Mouse (Mus musculus) liver, embryonic 14.5 days (tissue): ENCODE results near the gene Cyth3. TPM values are rescaled to one million over a fixed set of nuclear protein-coding genes. Genes with fewer than 3 reads are reported as not detected.

Experiments
- ATAC-seq: fragments of 200-750 bp; cut with Nextera tagmentation; 2 replicates; pipeline ENCODE4 v1.8.0; 2017; ENCODE audit warnings: moderate number of reproducible peaks, mild to moderate bottlenecking, moderate library complexity; ENCODE audit not compliant: insufficient read depth
- DNase-seq, 3 experiments: peaks; one replicate each; pipeline ENCODE4 v3.0.0-alpha.2; 2012 to 2013; ENCODE audit warnings: low read depth in 3 of 3, low spot score in 3 of 3
- H3K27ac ChIP-seq: fragments of 300-500 bp; sonication (generic); 2 replicates; pipeline ENCODE4 v1.5.1; 2014; ENCODE audit warnings: moderate library complexity, mild to moderate bottlenecking, control low read depth, inconsistent platforms
- H3K27me3 ChIP-seq: fragments of 300-500 bp; sonication (generic); 2 replicates; pipeline ENCODE4 v1.6.1; 2014; ENCODE audit warnings: mild to moderate bottlenecking, low read length, moderate library complexity; ENCODE audit not compliant: control insufficient read depth, insufficient read depth
- H3K36me3 ChIP-seq: fragments of 300-500 bp; sonication (generic); replicated peaks from 2 replicates; pipeline ENCODE4 v1.6.1; 2014; ENCODE audit warnings: low read depth; ENCODE audit not compliant: control insufficient read depth, insufficient read depth
- H3K4me1 ChIP-seq, 2 experiments: fragments of 200-500 bp in 1 of 2; fragments of 300-500 bp in 1 of 2; sonication (generic) in 1 of 2; replicated peaks; 2 replicates each; pipeline ENCODE4 v1.6.1; 2012 to 2014; ENCODE audit warnings: antibody characterized with exemption in 1 of 2, inconsistent platforms in 1 of 2, low read length in 1 of 2; ENCODE audit not compliant: control insufficient read depth in 2 of 2, insufficient read depth in 2 of 2
- H3K4me2 ChIP-seq: fragments of 300-500 bp; sonication (generic); 2 replicates; pipeline ENCODE4 v1.6.1; 2014; ENCODE audit warnings: low read depth, mild to moderate bottlenecking, control low read depth, moderate library complexity
- H3K4me3 ChIP-seq, 2 experiments: fragments of 200-500 bp in 1 of 2; fragments of 300-500 bp in 1 of 2; sonication (generic) in 1 of 2; 2 replicates each; pipeline ENCODE4 v1.5.1; 2012 to 2014; ENCODE audit warnings: low read depth in 2 of 2, low read length in 2 of 2, mild to moderate bottlenecking in 2 of 2, control low read depth in 1 of 2, inconsistent platforms in 1 of 2, moderate library complexity in 1 of 2; ENCODE audit not compliant: insufficient read depth in 1 of 2
- H3K9ac ChIP-seq: fragments of 300-500 bp; sonication (generic); replicated peaks from 2 replicates; pipeline ENCODE4 v1.6.1; 2014; ENCODE audit warnings: mild to moderate bottlenecking, control low read depth, moderate library complexity
- H3K9me3 ChIP-seq: fragments of 300-500 bp; sonication (generic); 2 replicates; pipeline ENCODE4 v1.6.1; 2016; ENCODE audit warnings: low read length, mixed read lengths; ENCODE audit not compliant: control insufficient read depth
- CTCF ChIP-seq: IDR thresholded peaks from 2 replicates; pipeline ENCODE4 v1.5.1; 2016; ENCODE audit warnings: antibody characterized with exemption, low read depth, control low read depth
- EP300 ChIP-seq: IDR thresholded peaks from 2 replicates; pipeline ENCODE4 v1.6.1; 2016; ENCODE audit warnings: antibody characterized with exemption, low read depth
- WGBS: fragments of 180-500 bp; shearing (Covaris S2); extraction: QIAGEN DNeasy Blood & Tissue Kit; methylation state at CpG from one replicate; pipeline ENCODE4 v1.1.7; 2014; ENCODE audit not compliant: insufficient replicate concordance; 5-methylcytosine and 5-hydroxymethylcytosine counted together
- polyA plus RNA-seq, 2 experiments: library from polyadenylated mRNA; depleted of rRNA in 1 of 2; stranded (reverse) in 1 of 2; unstranded in 1 of 2; fragments of >200 nt; fragmentation: Nextera tagmentation in 1 of 2; extraction: Ambion mirVana in 1 of 2; gene quantifications; 2 replicates each; pipeline versions ENCODE4 v1.2.1 to v1.2.3; 2012 to 2014

Gene Cyth3
- polyA plus RNA-seq, 2 experiments, result 24.1 to 28.1 TPM

DNA sequence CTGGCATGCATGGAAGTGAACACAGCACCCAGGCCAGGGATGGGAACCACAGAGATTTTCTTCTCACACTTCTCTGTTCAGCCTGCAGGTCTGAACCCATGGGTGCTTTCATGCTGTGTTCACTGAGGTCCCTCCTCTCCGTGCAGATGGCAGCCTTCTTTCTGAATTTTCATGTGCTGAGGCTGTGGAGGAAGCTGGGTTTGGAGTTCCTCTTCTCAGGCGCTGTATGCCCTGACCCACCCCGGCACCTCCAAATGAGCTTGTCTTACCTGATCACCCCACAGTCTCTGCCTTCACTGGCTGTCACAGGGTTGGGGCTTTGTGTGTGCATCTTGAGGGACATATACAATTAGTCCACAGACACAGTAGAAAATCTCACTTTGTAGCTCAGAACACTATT is 65.3 kb downstream of the Cyth3 start:
- peaks cover 43% of the 10 kb centered on the region for H3K36me3 ChIP-seq
- no peak overlapping the region for H3K9ac ChIP-seq
- DNase-seq (no peak), ATAC-seq (no peak)
- no peaks in the 10 kb centered on the region for H3K9me3 ChIP-seq
- no peaks in the 10 kb centered on the region for H3K27me3 ChIP-seq
- TF ChIP-seq CTCF (no peak), EP300 (no peak)
- H3K4me1 ChIP-seq, result no peaks in the 10 kb centered on the region
- WGBS, result 80% methylated on average over 3 of the region's 3 CpGs
- no peak overlapping the region for H3K4me2 ChIP-seq
- H3K4me3 ChIP-seq, result no peak overlapping the region
- no peak overlapping the region for H3K27ac ChIP-seq

DNA sequence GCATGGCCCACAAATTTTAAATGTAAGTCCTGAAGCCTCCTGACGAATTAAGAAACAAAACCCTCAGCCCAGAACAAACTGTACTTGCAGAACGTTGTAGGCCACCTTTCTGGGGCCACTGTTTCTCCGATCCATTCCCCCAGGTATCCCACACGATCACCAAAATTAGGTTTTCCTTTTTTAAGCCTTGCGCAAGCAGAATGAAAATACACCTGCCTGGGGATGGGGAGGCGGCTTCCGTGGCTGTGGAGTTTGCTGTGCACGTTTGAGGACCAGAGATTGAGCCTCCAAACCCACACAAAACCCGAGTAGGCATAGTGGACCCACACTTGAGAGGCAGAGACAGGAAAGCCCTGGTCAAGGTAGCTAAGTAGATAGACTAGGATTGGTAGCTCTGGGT is 68.1 kb downstream of the Cyth3 start:
- DNase-seq (no peak), ATAC-seq (no peak)
- H3K4me2 ChIP-seq, result no peak overlapping the region
- H3K27me3 ChIP-seq, result no peaks in the 10 kb centered on the region
- no peak overlapping the region for H3K27ac ChIP-seq
- 85% methylated on average over 9 of the region's 9 CpGs for WGBS
- peaks cover 55% of the 10 kb centered on the region for H3K36me3 ChIP-seq
- no peaks in the 10 kb centered on the region for H3K9me3 ChIP-seq
- H3K4me3 ChIP-seq, result no peak overlapping the region
- no peak for TF ChIP-seq CTCF
- no peak for TF ChIP-seq EP300
- H3K4me1 ChIP-seq, result no peaks in the 10 kb centered on the region
- no peak overlapping the region for H3K9ac ChIP-seq

DNA sequence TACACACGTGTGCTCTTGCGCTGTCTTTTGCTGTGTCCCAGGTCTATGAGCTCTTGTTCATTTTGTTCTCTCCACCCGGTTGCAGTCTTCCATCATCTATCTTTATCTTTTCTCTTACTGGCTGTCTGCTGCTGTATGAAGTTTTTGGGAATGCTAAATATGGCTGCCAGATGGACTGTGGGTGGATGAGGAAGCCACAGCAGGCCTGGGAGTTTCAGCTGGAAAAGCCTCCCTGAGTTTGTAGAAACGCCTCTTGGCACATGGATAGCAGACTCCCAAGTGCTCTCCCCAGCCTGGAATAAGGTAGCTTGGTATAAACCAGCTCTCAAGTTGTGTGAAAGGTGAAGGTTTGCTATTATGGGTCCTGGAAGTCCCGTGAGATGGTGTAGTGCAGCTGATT is 68.7 kb downstream of the Cyth3 start:
- H3K4me3 ChIP-seq, result no peak overlapping the region
- no peak for TF ChIP-seq CTCF
- TF ChIP-seq EP300, result no peak
- DNase-seq (no peak), ATAC-seq (no peak)
- no peak overlapping the region for H3K27ac ChIP-seq
- no peak overlapping the region for H3K4me2 ChIP-seq
- no peaks in the 10 kb centered on the region for H3K4me1 ChIP-seq
- H3K9me3 ChIP-seq, result no peaks in the 10 kb centered on the region
- H3K36me3 ChIP-seq, result peaks cover 52% of the 10 kb centered on the region
- H3K27me3 ChIP-seq, result no peaks in the 10 kb centered on the region
- no peak overlapping the region for H3K9ac ChIP-seq
- 88% methylated on average over 5 of the region's 5 CpGs for WGBS

DNA sequence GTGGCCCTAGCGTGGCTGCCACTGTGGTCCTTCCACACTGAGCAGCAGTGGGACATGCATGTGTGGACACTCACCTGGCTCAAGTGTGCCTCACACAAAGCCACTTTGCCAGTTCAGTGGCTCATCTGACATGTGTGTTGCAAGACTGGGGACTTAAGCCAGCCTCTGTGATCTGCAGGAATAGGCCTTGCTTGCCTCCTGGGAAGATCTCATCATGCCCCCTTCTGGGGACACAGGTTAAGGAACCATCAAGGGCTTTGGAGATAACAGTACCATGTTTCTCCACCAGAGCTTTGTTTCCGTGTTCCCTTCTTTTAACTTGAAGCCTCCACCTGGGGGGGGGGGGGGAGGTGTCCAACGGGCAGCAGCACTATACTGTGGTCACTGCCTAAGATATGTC is 74.1 kb downstream of the Cyth3 start:
- ATAC-seq, result no peak

DNA sequence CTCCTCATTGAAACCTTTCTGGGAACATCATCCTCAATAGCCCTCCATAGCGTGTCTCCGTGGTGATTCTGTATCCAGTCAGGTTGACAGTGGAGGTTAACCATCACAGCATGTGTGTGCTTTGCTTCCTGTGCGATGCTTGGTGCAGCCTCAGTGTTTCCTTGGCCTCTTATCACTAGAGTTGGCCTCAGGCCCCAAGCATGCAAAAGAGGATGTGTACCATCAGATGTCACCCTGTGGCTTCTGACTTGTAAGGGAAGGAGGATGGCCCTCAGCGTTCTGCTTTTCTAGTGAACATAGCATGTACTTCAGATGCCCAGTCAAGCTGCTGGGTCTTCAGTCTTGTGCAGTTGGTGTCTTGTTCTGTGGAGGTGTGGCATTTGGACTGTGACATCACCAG is 76.2 kb downstream of the Cyth3 start:
- no peaks in the 10 kb centered on the region for H3K9me3 ChIP-seq
- DNase-seq (no peak), ATAC-seq (no peak)
- H3K4me3 ChIP-seq, result no peak overlapping the region
- no peak overlapping the region; the same call in 1 of the 2 replicates for H3K27ac ChIP-seq
- peaks cover 63% of the 10 kb centered on the region for H3K36me3 ChIP-seq
- WGBS, result 25% methylated on average over 4 of the region's 4 CpGs
- no peak overlapping the region for H3K4me2 ChIP-seq
- peaks cover 37 to 40% of the 10 kb centered on the region in 2 experiments for H3K4me1 ChIP-seq
- H3K9ac ChIP-seq, result no peak overlapping the region
- no peak for TF ChIP-seq CTCF
- TF ChIP-seq EP300, result no peak
- no peaks in the 10 kb centered on the region for H3K27me3 ChIP-seq

More for the DNA sequence above, 74.1 kb downstream of the Cyth3 start:
- Histone ChIP-seq H3K9ac (no peak overlapping the region), H3K4me2 (no peak overlapping the region), H3K4me1 (peaks cover 37 to 40% of the 10 kb centered on the region in 2 experiments), H3K36me3 (peaks cover 58% of the 10 kb centered on the region), H3K27ac (no peak overlapping the region), H3K27me3 (no peaks in the 10 kb centered on the region), H3K4me3 (no peak overlapping the region), H3K9me3 (no peaks in the 10 kb centered on the region)
- TF ChIP-seq EP300, result no peak
- TF ChIP-seq CTCF, result peak; percentile 52
- WGBS, result 62% methylated on average over 3 of the region's 3 CpGs
- no peak for DNase-seq
